Mouse (Mus musculus): Measurements from ENCODE around the gene Mamdc2. TPM values are rescaled to one million over a fixed set of nuclear protein-coding genes. Genes with fewer than 3 reads are reported as not detected.

Gene Mamdc2
- total and polyA plus RNA-seq, 2 experiments, result 1.5 to 2.1 TPM

DNA sequence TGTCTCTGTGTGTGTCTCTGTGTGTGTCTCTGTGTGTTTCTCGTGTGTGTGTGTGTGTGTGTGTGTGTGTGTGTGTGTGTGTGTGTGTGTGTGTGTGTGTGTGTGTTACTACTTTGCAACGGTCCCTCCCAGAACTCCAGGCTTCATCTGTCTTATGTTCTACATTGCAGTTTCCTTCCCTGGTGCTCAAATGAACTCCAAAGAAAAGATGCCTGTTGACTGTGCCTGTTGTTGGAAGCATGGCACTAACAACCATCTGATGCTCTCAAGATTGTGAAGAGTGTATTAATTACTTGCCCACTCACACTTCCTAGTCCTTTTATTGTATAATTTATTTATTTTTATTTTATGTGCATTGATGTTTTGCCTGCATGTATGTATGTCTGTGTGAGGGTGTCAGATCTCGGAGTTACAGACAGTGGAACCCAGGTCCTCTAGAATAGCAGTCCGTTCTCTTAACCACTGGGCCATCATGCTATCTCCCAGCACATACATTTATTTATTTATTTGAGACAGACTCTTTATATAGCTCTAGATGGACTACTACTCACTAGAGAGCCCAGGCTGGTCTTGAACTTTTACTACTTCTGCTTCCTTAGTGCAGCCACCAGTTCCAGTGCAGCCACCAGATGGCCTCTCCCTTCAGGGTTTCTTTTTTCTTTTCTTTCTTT, 174.1 kb downstream of the Mamdc2 start:
- Histone ChIP-seq H3K4me3 (ENCODE audit: insufficient read depth, low read depth, low read length) (peak overlapping the region; percentile 86), H3K79me2 (ENCODE audit: control insufficient read depth, insufficient read depth, low read length) (peaks cover 9% of the 10 kb centered on the region; the same call in 1 of the 2 replicates), H3K4me1 (ENCODE audit: control insufficient read depth, insufficient read depth, low read length) (peaks cover 8% of the 10 kb centered on the region), H3K27ac (replicated peaks; ENCODE audit: insufficient read depth, low read depth, low read length) (no peak overlapping the region), H3K36me3 (ENCODE audit: control insufficient read depth, insufficient read depth, low read length) (no peaks in the 10 kb centered on the region; the same call in 1 of the 2 replicates), H3K9ac (ENCODE audit: low read depth, low read length) (peak overlapping the region; percentile 61), H3K27me3 (ENCODE audit: control insufficient read depth, insufficient read depth, low read length) (no peaks in the 10 kb centered on the region)
- 61% methylated on average over 4 of the region's 4 CpGs for WGBS
- DNase-seq (ENCODE audit: extremely low read depth, low read depth, low spot score), result no peak
- TF ChIP-seq CTCF (IDR thresholded peaks at IDR 0.05; ENCODE audit: low read depth, low read length), result no peak
- TF ChIP-seq POLR2A (IDR thresholded peaks at IDR 0.05; ENCODE audit: extremely low read depth, insufficient read depth, low read length), result no peak

DNA sequence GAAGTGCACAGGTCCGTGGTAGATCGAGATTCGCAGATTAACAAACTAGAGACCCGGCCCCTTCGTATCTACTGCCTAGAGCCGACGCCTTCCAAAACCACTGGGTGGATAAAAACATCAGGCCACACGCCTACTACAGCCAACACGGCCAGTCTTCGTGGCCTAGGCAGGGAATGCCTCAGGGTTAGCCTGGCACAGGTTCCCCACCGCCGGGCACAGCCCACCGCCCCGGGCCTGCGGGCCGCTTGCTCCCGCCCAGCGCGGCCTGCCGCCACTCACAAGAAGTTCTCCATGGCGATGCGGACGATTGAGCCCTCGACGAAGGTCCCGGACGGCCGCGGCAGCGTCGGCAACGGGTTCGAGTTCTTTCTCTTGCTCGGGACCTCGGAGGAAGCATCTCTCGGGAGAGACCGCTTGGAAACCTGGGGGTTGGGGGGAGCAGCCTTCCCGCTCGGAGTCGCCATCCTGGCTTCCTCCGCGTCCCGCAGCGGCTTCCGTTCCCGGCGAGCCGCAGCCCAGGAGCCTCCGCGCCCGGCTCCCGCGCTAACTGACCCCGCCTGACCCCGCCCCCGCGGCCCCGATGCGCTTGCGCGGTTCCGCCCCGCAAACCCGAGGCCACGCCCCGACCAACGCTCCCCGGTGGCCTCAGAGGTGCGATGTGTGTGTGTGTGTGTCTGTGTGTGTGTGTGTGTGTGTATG, 174.7 kb downstream of the Mamdc2 start, which contains the start of gene Smc5:
Smc5 (minus strand) TSS at position 543 of the 699 bp plus-strand sequence.
- Histone ChIP-seq H3K4me1 (ENCODE audit: control insufficient read depth, insufficient read depth, low read length) (peaks cover 8% of the 10 kb centered on the region), H3K36me3 (ENCODE audit: control insufficient read depth, insufficient read depth, low read length) (no peaks in the 10 kb centered on the region; the same call in none of the 2 replicates), H3K4me3 (ENCODE audit: insufficient read depth, low read depth, low read length) (peak within 1 kb of the TSS; percentile 86), H3K27me3 (ENCODE audit: control insufficient read depth, insufficient read depth, low read length) (no peaks in the 10 kb centered on the region), H3K27ac (replicated peaks; ENCODE audit: insufficient read depth, low read depth, low read length) (peak within 1 kb of the TSS; percentile 24), H3K79me2 (ENCODE audit: control insufficient read depth, insufficient read depth, low read length) (peaks cover 9% of the 10 kb centered on the region; the same call in 1 of the 2 replicates), H3K9ac (ENCODE audit: low read depth, low read length) (peak within 1 kb of the TSS; percentile 88)
- TF ChIP-seq CTCF (IDR thresholded peaks at IDR 0.05; ENCODE audit: low read depth, low read length), result no peak
- TF ChIP-seq POLR2A (IDR thresholded peaks at IDR 0.05; ENCODE audit: extremely low read depth, insufficient read depth, low read length), result peak; percentile 54; the same call in 1 of the 2 replicates
- DNase-seq (ENCODE audit: extremely low read depth, low read depth, low spot score), result peak; percentile 62
- under 1% methylated on average over 69 of the region's 69 CpGs for WGBS

DNA sequence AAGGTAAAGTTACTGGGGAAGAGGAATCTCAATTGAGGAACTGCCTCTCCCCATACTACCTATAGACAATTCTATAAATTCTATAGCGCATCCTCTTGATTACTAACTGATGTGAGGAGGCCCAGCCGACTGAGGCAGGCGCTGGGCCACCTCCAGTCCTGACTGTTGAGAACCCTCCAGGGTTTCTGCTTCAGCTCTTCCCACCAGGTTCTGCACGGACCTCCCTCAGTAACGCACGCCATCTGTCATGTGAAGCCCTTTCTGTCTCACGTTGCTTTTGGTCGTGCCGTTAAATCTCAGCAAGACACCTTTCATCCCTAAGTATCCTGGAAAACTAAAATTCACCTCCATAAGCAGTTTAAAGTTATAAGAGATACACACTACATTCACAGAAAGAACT, 191.5 kb downstream of the Mamdc2 start:
- H3K27ac ChIP-seq (replicated peaks; ENCODE audit: insufficient read depth, low read depth, low read length), result no peak overlapping the region
- H3K9ac ChIP-seq (ENCODE audit: low read depth, low read length), result no peak overlapping the region
- no peak for TF ChIP-seq POLR2A (IDR thresholded peaks at IDR 0.05; ENCODE audit: extremely low read depth, insufficient read depth, low read length)
- TF ChIP-seq CTCF (IDR thresholded peaks at IDR 0.05; ENCODE audit: low read depth, low read length), result no peak
- H3K36me3 ChIP-seq (ENCODE audit: control insufficient read depth, insufficient read depth, low read length), result peaks cover 39% of the 10 kb centered on the region
- WGBS, result 95% methylated on average over 9 of the region's 9 CpGs
- no peaks in the 10 kb centered on the region for H3K4me1 ChIP-seq (ENCODE audit: control insufficient read depth, insufficient read depth, low read length)
- H3K27me3 ChIP-seq (ENCODE audit: control insufficient read depth, insufficient read depth, low read length), result no peaks in the 10 kb centered on the region
- H3K79me2 ChIP-seq (ENCODE audit: control insufficient read depth, insufficient read depth, low read length), result no peaks in the 10 kb centered on the region; the same call in 1 of the 2 replicates
- no peak overlapping the region for H3K4me3 ChIP-seq (ENCODE audit: insufficient read depth, low read depth, low read length)
- DNase-seq (ENCODE audit: extremely low read depth, low read depth, low spot score), result no peak

Other genes starting within 250 kb of the Mamdc2 start
- gene Smc5, start 174.5 kb downstream of the Mamdc2 start, total RNA-seq (2014; rRNA removed), result 17.2 and 18.4 TPM in 2 replicates
- 1.7 and 3.1 TPM in 2 replicates for gene Smc5, start 174.5 kb downstream of the Mamdc2 start, polyA plus RNA-seq (2012; rRNA removed)
- not detected in 2 replicates for gene 1700028P14Rik, start 204.4 kb upstream of the Mamdc2 start, total RNA-seq (2014; rRNA removed)
- not detected in 2 replicates for gene 1700028P14Rik, start 204.4 kb upstream of the Mamdc2 start, polyA plus RNA-seq (2012; rRNA removed)
- gene Ptar1, start 239.0 kb upstream of the Mamdc2 start, total RNA-seq (2014; rRNA removed), result 6.0 and 6.2 TPM in 2 replicates
- gene Ptar1, start 239.0 kb upstream of the Mamdc2 start, polyA plus RNA-seq (2012; rRNA removed), result 1.1 and 1.8 TPM in 2 replicates